Mouse (Mus musculus) cerebellum, adult 2 months (tissue): Measurements from ENCODE around the gene Dock4.

Experiments used
- CTCF ChIP-seq: fragments of 200-500 bp; IDR thresholded peaks from 2 replicates; pipeline ENCODE4 v1.5.1; 2011; ENCODE audit warnings: low read depth, mild to moderate bottlenecking, control low read depth, low read length, moderate library complexity, borderline replicate concordance; ENCODE audit not compliant: insufficient read depth
- POLR2A ChIP-seq: fragments of 200-500 bp; IDR thresholded peaks from 2 replicates; pipeline ENCODE4 v1.6.1; 2011; ENCODE audit warnings: low read length, control low read depth, borderline replicate concordance; ENCODE audit not compliant: insufficient read depth

DNA sequence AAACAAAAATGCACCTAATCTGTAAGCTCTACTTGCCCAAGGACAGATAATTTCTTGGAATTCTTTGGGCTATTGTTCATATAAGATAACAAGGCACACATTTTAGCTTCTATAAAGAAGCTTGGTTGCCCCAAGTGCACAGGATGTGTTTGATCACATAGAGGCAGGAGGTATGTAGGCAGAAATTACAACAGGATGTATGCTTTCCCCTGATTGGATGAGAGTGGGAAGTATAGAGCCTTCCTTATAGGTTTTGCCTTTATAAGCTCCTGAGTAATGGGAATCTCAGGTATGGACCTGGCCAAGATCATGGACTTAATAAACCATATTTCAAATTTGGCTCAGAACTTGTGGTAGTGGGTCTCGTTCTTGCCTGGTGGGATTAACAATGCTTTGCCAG is 20.8 kb upstream of the Dock4 start:
- TF ChIP-seq CTCF = no peak
- no peak for TF ChIP-seq POLR2A
